Mouse (Mus musculus) neural tube, embryonic 14.5 days (tissue): ENCODE data around the gene Immp2l. TPM values are rescaled to one million over a fixed set of nuclear protein-coding genes. Genes with fewer than 3 reads are reported as not detected.
"Not testable (repeated sequence)": the region's sequence is repeated elsewhere in the genome, so short reads cannot be mapped to it uniquely, and the experiment has no call there.

Experiments
- ATAC-seq: fragments of 200-750 bp; cut with Nextera tagmentation; 2 replicates; pipeline ENCODE4 v1.8.0; 2017; ENCODE audit warnings: low read depth, mild to moderate bottlenecking, moderate TSS enrichment, moderate library complexity
- H3K27ac ChIP-seq: fragments of 300-500 bp; sonication (generic); 2 replicates; pipeline ENCODE4 v1.5.1; 2014; ENCODE audit warnings: low read depth, mild to moderate bottlenecking, control low read depth, low read length, moderate library complexity, mixed read lengths
- H3K27me3 ChIP-seq: fragments of 300-500 bp; sonication (generic); 2 replicates; pipeline ENCODE4 v1.6.1; 2014; ENCODE audit warnings: low read length; ENCODE audit not compliant: control insufficient read depth, insufficient read depth
- H3K36me3 ChIP-seq: fragments of 300-500 bp; sonication (generic); 2 replicates; pipeline ENCODE4 v1.6.1; 2014; ENCODE audit warnings: low read length, mixed read lengths; ENCODE audit not compliant: control insufficient read depth, insufficient read depth
- H3K4me1 ChIP-seq: fragments of 300-500 bp; sonication (generic); 2 replicates; pipeline ENCODE4 v1.6.1; 2014; ENCODE audit warnings: low read length; ENCODE audit not compliant: control insufficient read depth, insufficient read depth
- H3K4me2 ChIP-seq: fragments of 300-500 bp; sonication (generic); 2 replicates; pipeline ENCODE4 v1.6.1; 2014; ENCODE audit warnings: mild to moderate bottlenecking, low read depth, low read length, control low read depth
- H3K4me3 ChIP-seq: fragments of 300-500 bp; sonication (generic); 2 replicates; pipeline ENCODE4 v1.5.1; 2014; ENCODE audit warnings: low read depth, low read length, control low read depth, mixed read lengths
- H3K9ac ChIP-seq: fragments of 300-500 bp; sonication (generic); replicated peaks from 2 replicates; pipeline ENCODE4 v1.6.1; 2014; ENCODE audit warnings: low read depth, mild to moderate bottlenecking, control low read depth, low read length, mixed read lengths
- H3K9me3 ChIP-seq: fragments of 300-500 bp; sonication (generic); 2 replicates; pipeline ENCODE4 v1.6.1; 2016; ENCODE audit warnings: low read length; ENCODE audit not compliant: control insufficient read depth
- WGBS: fragments of 180-500 bp; shearing (Covaris S2); extraction: QIAGEN DNeasy Blood & Tissue Kit; methylation state at CpG from one replicate; pipeline ENCODE4 v1.1.7; 2014; 5-methylcytosine and 5-hydroxymethylcytosine counted together
- polyA plus RNA-seq: library from polyadenylated mRNA; unstranded; fragments of >200 nt; fragmentation: Nextera tagmentation; extraction: Ambion mirVana; gene quantifications from 2 replicates; pipeline ENCODE4 v1.2.1, GENCODE M21; 2014

The Immp2l gene
- polyA plus RNA-seq, 1 experiment from 2014 or later = 4.5 TPM

DNA sequence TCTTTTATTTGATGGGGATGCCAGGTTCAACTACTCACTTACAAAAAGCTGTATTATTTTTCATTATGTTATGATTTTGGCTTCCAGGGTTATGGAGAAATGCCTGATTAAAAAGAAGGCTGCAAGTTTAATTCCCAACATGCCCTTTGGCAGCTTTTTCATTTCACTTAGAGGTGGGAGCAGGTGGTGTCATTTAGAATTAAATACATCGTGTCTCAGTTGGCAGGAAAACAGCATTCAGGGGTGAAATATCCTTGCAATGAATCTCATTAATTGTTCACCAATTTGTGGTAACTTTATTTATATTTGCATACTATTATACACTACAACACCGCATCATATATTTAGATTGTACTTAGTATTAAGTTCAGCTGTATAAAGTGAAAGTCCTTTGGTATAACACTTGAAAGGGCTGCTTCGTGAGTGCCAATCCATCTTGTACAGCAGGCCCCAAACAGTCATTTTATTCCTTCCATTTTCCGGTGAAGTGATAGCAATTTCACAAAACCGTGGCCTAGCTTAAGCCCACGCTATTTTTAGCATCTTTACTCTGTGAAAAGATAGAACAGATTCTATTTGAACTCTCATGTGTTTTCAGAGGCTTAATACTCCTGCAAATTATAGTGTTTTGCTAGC, 818.9 kb downstream of the Immp2l start:
- Histone ChIP-seq H3K27me3 (no peaks in the 10 kb centered on the region), H3K9ac (no peak overlapping the region), H3K27ac (no peak overlapping the region), H3K36me3 (no peaks in the 10 kb centered on the region), H3K4me2 (no peak overlapping the region), H3K4me1 (peaks cover 3% of the 10 kb centered on the region; the same call in 1 of the 2 replicates), H3K4me3 (no peak overlapping the region), H3K9me3 (no peaks in the 10 kb centered on the region)
- peak; percentile 31; the same call in 1 of the 2 replicates for ATAC-seq
- WGBS = 30% methylated on average over 6 of the region's 6 CpGs

DNA sequence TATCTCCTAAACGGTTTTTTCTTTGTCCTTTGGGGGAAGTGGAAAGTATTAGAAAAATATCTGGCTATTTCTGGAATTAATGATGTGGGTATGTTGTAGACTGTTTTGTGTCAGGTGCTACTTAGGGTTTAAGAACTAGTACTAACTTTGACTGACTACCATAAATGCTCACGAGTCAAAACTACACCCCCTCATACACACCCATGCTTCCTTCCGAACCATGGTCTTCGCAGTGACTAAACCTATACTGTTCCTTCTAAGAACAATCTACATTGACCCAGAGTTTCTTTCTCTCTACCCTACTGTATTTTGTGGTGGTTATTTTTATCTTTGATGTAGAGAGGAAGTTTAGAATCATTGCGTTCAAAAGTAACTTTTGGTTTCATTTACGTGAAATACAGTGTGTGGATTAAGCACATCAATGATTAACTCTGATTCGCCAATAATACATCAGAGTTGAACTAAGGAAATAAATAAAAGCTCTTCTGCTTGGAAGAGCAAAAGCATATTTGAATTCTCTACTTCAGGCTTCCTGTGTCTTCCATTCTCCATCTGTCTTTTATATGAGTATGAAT, 828.1 kb downstream of the Immp2l start:
- Histone ChIP-seq H3K4me3 (no peak overlapping the region), H3K36me3 (no peaks in the 10 kb centered on the region), H3K27me3 (no peaks in the 10 kb centered on the region), H3K4me2 (no peak overlapping the region), H3K27ac (no peak overlapping the region), H3K4me1 (no peaks in the 10 kb centered on the region), H3K9ac (no peak overlapping the region), H3K9me3 (no peaks in the 10 kb centered on the region)
- 89% methylated on average over 7 of the region's 7 CpGs for WGBS
- ATAC-seq = no peak

DNA sequence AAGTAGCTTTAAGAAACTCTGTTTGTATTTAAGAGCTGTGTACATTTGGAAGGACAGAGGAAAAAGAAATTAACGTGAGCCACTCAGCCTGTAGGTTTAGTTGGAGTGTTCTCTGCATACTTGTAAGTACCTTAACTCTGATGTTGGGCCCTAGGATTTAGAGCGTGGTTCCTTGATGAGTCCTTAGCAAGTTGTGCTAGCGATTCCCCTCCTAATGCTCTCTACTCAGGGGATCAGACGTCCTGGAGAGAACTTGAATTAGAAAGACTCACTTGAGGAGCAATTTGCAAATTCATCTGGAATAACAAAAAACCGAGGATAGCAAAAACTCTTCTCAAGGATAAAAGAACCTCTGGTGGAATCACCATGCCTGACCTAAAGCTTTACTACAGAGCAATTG, 835.8 kb downstream of the Immp2l start:
- not testable (repeated sequence) for H3K4me1 ChIP-seq, H3K4me3 ChIP-seq, ATAC-seq, H3K9ac ChIP-seq, H3K9me3 ChIP-seq, H3K36me3 ChIP-seq, H3K27ac ChIP-seq, H3K27me3 ChIP-seq, H3K4me2 ChIP-seq
- 40% methylated on average over 5 of the region's 5 CpGs for WGBS

DNA sequence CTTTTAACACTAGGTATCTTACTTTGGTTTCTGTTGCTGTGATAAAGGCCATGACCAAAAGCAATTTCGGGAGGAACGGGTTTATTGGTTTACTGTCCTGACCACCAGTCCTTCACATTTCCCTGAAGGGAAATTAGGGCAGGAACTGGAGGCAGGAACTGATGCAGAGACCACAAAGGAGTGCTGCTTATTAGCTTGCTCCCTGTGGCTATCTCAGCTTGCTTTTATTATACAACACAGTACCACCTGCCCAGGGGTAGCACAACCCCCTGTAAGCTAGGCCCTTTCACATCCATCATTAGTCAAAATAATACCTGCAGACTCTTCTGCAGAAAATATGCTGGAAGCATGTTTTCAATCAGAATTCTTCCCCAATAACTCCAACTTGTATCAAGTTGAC, 844.4 kb downstream of the Immp2l start:
- WGBS = 72% methylated on average over 2 of the region's 2 CpGs
- no peaks in the 10 kb centered on the region for H3K4me1 ChIP-seq
- H3K27ac ChIP-seq = no peak overlapping the region
- no peaks in the 10 kb centered on the region for H3K36me3 ChIP-seq
- H3K4me3 ChIP-seq = no peak overlapping the region
- H3K4me2 ChIP-seq = no peak overlapping the region
- no peak overlapping the region for H3K9ac ChIP-seq
- H3K27me3 ChIP-seq = no peaks in the 10 kb centered on the region
- no peak for ATAC-seq
- H3K9me3 ChIP-seq = peaks cover 4% of the 10 kb centered on the region; the same call in 1 of the 2 replicates

DNA sequence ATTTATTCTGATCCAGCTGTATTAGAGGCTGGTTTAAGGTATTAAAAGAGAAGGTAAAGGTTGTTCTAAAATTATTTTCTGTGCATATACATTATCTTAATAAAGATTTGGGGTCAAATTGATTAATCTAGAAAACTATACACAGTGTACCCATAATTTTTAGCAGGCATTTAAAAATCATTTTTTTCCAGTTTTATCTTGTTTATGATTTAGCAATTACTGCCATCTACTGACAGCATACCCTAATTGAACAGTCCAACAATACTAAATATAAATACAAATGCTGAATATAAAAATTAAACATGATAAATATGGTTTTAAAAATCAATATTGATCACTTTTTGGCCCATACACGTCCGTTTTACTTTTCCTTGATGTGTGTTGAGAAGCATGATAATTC, 850.1 kb downstream of the Immp2l start:
- H3K27me3 ChIP-seq = no peaks in the 10 kb centered on the region
- no peaks in the 10 kb centered on the region for H3K4me1 ChIP-seq
- no peak overlapping the region for H3K4me2 ChIP-seq
- ATAC-seq = no peak
- no peaks in the 10 kb centered on the region for H3K9me3 ChIP-seq
- WGBS = 87% methylated on average over 2 of the region's 2 CpGs
- H3K4me3 ChIP-seq = no peak overlapping the region
- H3K9ac ChIP-seq = no peak overlapping the region
- no peaks in the 10 kb centered on the region for H3K36me3 ChIP-seq
- H3K27ac ChIP-seq = no peak overlapping the region

DNA sequence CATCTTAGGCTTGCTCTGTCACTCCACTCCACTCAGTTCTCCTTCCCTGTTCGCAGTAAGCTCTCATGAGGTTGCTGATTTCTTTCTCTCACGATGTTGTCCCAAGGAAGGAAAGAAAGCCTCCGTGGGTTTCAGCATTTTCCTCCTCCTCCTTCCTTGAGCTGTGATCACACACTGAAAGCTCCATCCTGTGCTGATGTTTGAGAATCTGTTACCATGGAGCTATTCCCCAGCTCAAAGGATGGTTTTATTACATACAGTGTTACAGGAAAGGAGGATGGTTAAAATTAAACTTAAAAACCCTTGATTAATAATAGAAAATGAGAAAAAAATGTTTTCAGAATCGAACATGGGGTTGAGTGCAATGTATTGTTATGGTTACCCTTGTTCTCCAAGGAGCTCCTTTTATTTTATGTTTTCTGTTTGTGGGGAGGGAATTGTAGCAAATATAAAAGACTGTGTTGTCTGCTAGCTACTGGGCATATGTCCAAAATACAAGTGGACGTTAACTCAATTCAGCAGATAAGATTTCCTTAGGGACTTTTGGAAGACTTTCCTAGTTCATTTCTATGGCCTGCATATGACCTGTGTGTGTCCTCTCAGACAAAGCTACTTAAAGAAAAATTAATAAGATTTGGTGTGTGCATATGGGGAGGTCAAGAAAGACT, 853.5 kb downstream of the Immp2l start:
- Histone ChIP-seq H3K27ac (no peak overlapping the region), H3K4me1 (no peaks in the 10 kb centered on the region), H3K4me2 (no peak overlapping the region), H3K36me3 (no peaks in the 10 kb centered on the region), H3K9ac (no peak overlapping the region), H3K9me3 (no peaks in the 10 kb centered on the region), H3K4me3 (no peak overlapping the region), H3K27me3 (no peaks in the 10 kb centered on the region)
- 63% methylated on average over 5 of the region's 5 CpGs for WGBS
- no peak for ATAC-seq

DNA sequence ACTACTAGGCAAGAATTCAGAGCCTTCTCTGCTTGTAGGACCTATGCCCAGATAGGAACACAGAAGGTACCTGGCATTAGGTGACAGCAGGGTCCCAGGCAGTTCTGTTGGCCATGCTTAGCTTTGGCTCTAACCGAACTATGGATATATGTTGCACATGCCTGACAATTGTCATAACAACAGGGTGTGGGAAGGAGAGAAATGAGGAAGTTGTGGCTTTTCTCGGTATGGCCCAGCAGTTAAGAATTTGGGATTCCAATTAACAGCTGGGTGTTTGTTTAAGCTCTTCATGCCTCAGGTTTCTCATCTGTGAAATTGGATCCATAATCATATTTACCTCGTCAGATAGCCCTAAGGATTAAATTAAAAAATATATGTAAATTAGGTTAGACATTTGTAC, 854.6 kb downstream of the Immp2l start:
- Histone ChIP-seq H3K4me2 (no peak overlapping the region), H3K9ac (no peak overlapping the region), H3K4me1 (no peaks in the 10 kb centered on the region), H3K9me3 (no peaks in the 10 kb centered on the region), H3K27me3 (no peaks in the 10 kb centered on the region), H3K36me3 (no peaks in the 10 kb centered on the region), H3K4me3 (no peak overlapping the region), H3K27ac (no peak overlapping the region)
- no peak for ATAC-seq
- 80% methylated on average over 3 of the region's 3 CpGs for WGBS

DNA sequence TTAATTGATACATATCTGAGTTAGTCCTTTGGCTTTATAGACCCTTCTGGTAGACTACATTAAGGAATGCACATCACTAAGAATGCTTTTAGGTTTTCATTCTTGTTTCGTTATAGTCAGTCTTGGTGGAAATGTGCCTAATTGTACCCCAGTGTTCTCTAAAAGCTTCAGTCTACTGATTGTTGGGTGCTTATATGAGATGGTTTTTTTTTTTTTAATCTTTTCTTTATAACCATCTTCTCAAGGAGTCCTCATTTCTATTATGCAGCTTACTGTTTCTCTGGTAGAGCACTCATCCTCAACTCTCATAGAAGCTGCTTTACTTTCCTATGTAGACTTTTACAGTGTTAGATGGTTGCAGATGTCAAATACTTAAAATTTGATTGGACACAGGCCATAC, 855.1 kb downstream of the Immp2l start:
- Histone ChIP-seq H3K4me1 (no peaks in the 10 kb centered on the region), H3K9me3 (no peaks in the 10 kb centered on the region), H3K4me2 (no peak overlapping the region), H3K9ac (no peak overlapping the region), H3K27me3 (no peaks in the 10 kb centered on the region), H3K36me3 (no peaks in the 10 kb centered on the region), H3K27ac (no peak overlapping the region), H3K4me3 (no peak overlapping the region)
- 94% methylated on average over 1 of the region's 1 CpGs for WGBS
- no peak for ATAC-seq

DNA sequence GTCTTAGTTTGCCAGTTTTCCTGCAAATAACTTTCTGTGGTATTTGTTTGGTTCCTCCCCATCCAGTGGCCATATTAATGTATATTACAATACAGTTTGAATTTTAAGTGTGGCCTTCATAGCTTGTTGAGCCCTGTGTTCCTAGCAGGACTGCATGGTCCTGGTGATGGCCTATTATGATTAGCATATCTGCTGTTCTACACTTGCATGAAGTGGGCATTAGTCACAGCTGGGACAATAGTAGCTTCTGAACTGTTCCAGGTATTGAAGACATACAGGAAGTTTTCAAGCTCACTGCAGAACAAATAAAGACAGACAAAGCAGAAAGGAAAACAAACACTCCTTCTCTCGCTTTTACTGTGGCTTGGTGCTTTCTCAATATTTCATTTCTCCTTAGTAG, 855.5 kb downstream of the Immp2l start:
- ATAC-seq = no peak
- Histone ChIP-seq H3K27me3 (no peaks in the 10 kb centered on the region), H3K9me3 (no peaks in the 10 kb centered on the region), H3K27ac (no peak overlapping the region), H3K4me3 (no peak overlapping the region), H3K4me1 (no peaks in the 10 kb centered on the region), H3K9ac (no peak overlapping the region), H3K4me2 (no peak overlapping the region), H3K36me3 (no peaks in the 10 kb centered on the region)
- WGBS = 75% methylated on average over 1 of the region's 1 CpGs
